Mouse (Mus musculus) C2C12 (cell line): ENCODE data around the gene Ptprk.

ENCODE experiments used
- CTCF ChIP-seq: IDR thresholded peaks from one replicate; pipeline ENCODE4 v1.5.1; 2011; ENCODE audit not compliant: control insufficient read depth, insufficient read depth, insufficient read length
- MAX ChIP-seq: IDR thresholded peaks from one replicate; pipeline ENCODE4 v1.6.1; 2011; ENCODE audit warnings: mild to moderate bottlenecking, control low read depth

DNA sequence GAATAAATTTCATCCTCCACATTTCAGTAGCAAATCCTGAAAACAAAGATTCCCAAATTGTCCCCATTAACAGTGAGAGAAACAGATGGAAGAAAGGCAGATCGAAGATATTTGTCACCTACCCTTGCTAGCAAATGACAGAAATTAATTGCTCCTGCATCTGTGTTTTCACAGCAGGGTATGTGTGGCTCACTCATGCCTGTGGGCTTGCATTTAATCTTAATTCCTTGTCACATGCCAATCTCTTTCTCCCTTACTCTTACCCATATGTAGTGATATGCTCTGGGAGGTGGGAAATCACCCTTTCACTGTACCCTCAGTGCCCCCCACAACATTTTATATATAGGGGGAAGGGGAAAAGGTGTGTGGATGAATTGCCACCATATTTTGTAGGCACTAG, 15.4 kb upstream of the Ptprk start:
- TF ChIP-seq CTCF (no peak), MAX (no peak)
